Mouse (Mus musculus) gastrocnemius, postnatal 25 days (tissue): ENCODE measurements at regions not wholly inside any gene's neighbourhood (a gene's known extent, or its start where the extent isn't known, plus 50 kb on each side); places are given as distances from the start of the nearest gene placed in this dataset.

Experiments used
- DNase-seq: peaks from one replicate; pipeline ENCODE4 v3.0.0; 2022

- DNase-seq = no peak
These were observed 230.9 kb upstream of the Tank start for GRCm38 (mm10) chr2:61347451-61347850.

GRCm38 (mm10) chr2:61346012-61346760 lies 232.2 kb upstream of the Tank start:
- DNase-seq = no peak

GRCm38 (mm10) chr2:61345311-61345710 lies 233.1 kb upstream of the Tank start:
- no peak for DNase-seq

GRCm38 (mm10) chr2:61344556-61345131 lies 233.7 kb upstream of the Tank start:
- no peak for DNase-seq

- no peak for DNase-seq
These were observed 237.1 kb upstream of the Tank start for GRCm38 (mm10) chr2:61341254-61341653.

GRCm38 (mm10) chr2:61319226-61319625 lies 259.2 kb upstream of the Tank start:
- DNase-seq = no peak

GRCm38 (mm10) chr2:61310405-61310804 lies 268.0 kb upstream of the Tank start:
- no peak for DNase-seq

- DNase-seq = no peak
These were observed 269.2 kb upstream of the Tank start for GRCm38 (mm10) chr2:61309219-61309618.

- no peak for DNase-seq
These were observed 281.2 kb upstream of the Tank start for GRCm38 (mm10) chr2:61297135-61297534.

GRCm38 (mm10) chr2:61296606-61297005 lies 281.8 kb upstream of the Tank start:
- DNase-seq = no peak

- DNase-seq = no peak
These were observed 283.0 kb upstream of the Tank start for GRCm38 (mm10) chr2:61295261-61295964.

- DNase-seq = no peak
These were observed 290.1 kb upstream of the Tank start for GRCm38 (mm10) chr2:61288246-61288645.

GRCm38 (mm10) chr2:61284706-61285105 lies 293.7 kb upstream of the Tank start:
- DNase-seq = no peak

- DNase-seq = no peak
These were observed 294.4 kb upstream of the Tank start for GRCm38 (mm10) chr2:61283829-61284601.

GRCm38 (mm10) chr2:61272721-61273120 lies 305.7 kb upstream of the Tank start:
- DNase-seq = no peak

GRCm38 (mm10) chr2:61267706-61268105 lies 304.7 kb upstream of the Rbms1 start:
- DNase-seq = no peak

GRCm38 (mm10) chr2:61250068-61250800 lies 287.2 kb upstream of the Rbms1 start:
- no peak for DNase-seq

- no peak for DNase-seq
These were observed 285.0 kb upstream of the Rbms1 start for GRCm38 (mm10) chr2:61247956-61248355.

- no peak for DNase-seq
These were observed 284.3 kb upstream of the Rbms1 start for GRCm38 (mm10) chr2:61247336-61247735.

GRCm38 (mm10) chr2:61246691-61247258 lies 283.8 kb upstream of the Rbms1 start:
- DNase-seq = no peak

GRCm38 (mm10) chr2:61245526-61245925 lies 282.5 kb upstream of the Rbms1 start:
- no peak for DNase-seq

GRCm38 (mm10) chr2:61221676-61222075 lies 258.7 kb upstream of the Rbms1 start:
- no peak for DNase-seq
